Mouse (Mus musculus) lung, postnatal 0 days (tissue): Measurements from ENCODE around the gene Hmox1.

Source experiments
- CTCF ChIP-seq: IDR thresholded peaks from 2 replicates; pipeline ENCODE4 v1.5.1; 2016; ENCODE audit warnings: antibody characterized with exemption, mild to moderate bottlenecking
- EP300 ChIP-seq: IDR thresholded peaks from 2 replicates; pipeline ENCODE4 v1.6.1; 2016; ENCODE audit warnings: antibody characterized with exemption, mild to moderate bottlenecking, control low read depth

- TF ChIP-seq CTCF (peak; percentile 36), EP300 (peak; percentile 60; the same call in 1 of the 2 replicates)
These were observed at the start of gene Hmox1 for GRCm38 (mm10) chr8:75093399-75094156.
